Mouse (Mus musculus) brain, adult 2 months (tissue): Measurements from ENCODE around the gene Alpi.

ENCODE experiments used
- DNase-seq: peaks from one replicate; pipeline ENCODE4 v3.0.0; 2011; ENCODE audit warnings: low read depth, low spot score

Alpi gene

DNA sequence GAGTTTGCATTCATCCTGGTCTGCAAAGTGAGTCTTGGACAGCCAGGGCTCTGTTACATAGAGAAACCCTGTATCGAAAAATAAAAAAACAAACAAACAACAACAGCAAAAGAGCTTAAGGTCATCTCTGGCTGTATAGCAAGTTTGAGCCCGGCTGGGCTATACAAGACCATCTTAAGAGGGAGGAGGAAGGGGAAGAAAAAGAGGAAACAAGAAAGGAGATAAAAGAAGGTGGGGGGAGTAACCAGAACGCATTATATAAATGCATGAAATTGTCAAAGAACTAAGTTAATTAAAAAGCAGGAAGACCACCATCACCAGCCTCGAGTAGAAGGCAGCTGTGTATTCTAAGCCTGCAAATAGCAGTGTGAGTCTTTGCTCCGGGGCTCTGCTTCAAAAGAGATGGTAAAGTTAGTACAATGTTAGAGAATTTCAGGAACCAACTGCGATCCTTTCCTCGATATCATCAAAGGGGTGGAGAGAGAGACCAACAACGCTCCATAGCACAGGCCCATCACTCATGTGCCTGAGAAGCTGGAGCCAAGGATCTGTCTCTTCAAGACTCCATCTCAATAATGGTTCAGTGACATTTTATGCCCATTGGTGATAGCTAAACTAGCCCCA is 42.3 kb downstream of the Alpi start:
- DNase-seq, result no peak

DNA sequence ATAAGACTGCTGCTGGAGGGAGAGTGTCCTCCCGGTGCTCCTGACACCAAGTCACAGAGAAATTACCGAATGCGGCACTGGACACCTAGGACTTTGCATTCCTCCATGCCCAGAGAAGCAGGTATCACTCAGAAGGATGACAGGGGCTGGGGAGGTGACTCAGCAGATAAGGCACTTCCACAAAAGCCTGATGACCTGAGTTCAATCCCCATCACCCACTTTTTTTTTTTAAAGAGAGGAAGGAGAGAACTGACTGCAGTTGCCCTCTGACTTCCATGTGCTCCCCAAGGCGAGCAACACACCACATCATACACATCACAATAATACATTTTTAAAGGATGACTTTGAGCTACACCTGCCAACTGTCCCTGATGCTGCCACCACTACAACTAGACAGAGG is 44.3 kb downstream of the Alpi start:
- no peak for DNase-seq

DNA sequence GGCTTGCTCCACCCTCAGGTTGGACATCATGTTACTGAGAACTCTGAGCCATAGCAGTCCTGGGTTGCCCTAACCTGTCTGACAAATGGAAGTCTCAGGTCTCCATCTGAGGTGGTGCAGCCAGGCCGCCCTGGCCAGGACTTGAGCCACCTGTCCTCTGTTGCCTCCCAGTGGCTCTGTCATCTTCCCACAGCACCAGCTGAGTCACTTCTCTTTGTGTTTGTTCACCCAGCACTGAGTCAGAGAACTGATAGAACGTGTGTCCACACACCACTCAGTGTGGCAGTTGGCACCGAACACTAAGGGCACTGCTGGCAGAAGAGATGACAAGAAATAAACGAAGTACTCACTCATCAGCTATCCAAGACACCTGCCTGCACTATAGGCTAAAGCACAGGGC is 50.0 kb downstream of the Alpi start:
- peak; percentile 64 for DNase-seq

- no peak for DNase-seq
Measured at GRCm38 (mm10) chr1:87050700-87051099, 50.7 kb downstream of the Alpi start.

DNA sequence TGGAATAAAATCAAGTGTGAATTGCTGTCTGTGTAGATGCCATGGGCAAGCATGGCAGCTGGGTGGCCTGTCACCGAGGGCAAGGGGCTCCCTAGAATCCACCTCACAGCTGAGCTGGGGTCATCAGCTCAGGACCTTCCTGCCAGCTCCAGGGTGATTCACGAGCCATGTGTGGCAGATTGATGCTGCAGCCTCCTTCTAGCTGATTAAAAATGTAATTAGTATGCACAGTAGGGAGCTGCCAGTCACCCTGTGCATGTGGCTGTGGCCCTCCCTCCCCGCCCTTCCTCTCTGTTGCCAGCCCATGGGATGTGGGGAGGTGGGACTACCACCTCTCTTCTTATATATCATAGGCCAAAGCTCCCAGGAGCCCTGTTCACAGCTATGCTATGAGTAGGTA is 51.3 kb downstream of the Alpi start:
- peak; percentile 29 for DNase-seq
